Mouse (Mus musculus) heart, postnatal 0 days (tissue): ENCODE data around the gene App. TPM values are rescaled to one million over a fixed set of nuclear protein-coding genes. Genes with fewer than 3 reads are reported as not detected.

Experiments
- ATAC-seq: fragments of 200-750 bp; cut with Nextera tagmentation; 2 replicates; pipeline ENCODE4 v1.8.0; 2017; ENCODE audit warnings: low read depth, moderate number of reproducible peaks, moderate library complexity; ENCODE audit not compliant: insufficient read depth
- DNase-seq: peaks from one replicate; pipeline ENCODE4 v3.0.0-alpha.2; 2016; ENCODE audit warnings: low spot score
- H3K27ac ChIP-seq: fragments of 300-500 bp; sonication (generic); 2 replicates; pipeline ENCODE4 v1.5.1; 2014; ENCODE audit warnings: low read depth, mild to moderate bottlenecking
- H3K27me3 ChIP-seq: fragments of 300-500 bp; sonication (generic); 2 replicates; pipeline ENCODE4 v1.6.1; 2014; ENCODE audit warnings: low read length, mixed read lengths; ENCODE audit not compliant: control insufficient read depth, insufficient read depth
- H3K36me3 ChIP-seq: fragments of 300-500 bp; sonication (generic); replicated peaks from 2 replicates; pipeline ENCODE4 v1.6.1; 2014; ENCODE audit warnings: low read length, mixed read lengths; ENCODE audit not compliant: control insufficient read depth, insufficient read depth
- H3K4me1 ChIP-seq: fragments of 300-500 bp; sonication (generic); 2 replicates; pipeline ENCODE4 v1.6.1; 2014; ENCODE audit warnings: antibody characterized with exemption; ENCODE audit not compliant: control insufficient read depth, insufficient read depth
- H3K4me2 ChIP-seq: fragments of 300-500 bp; sonication (generic); 2 replicates; pipeline ENCODE4 v1.6.1; 2014; ENCODE audit warnings: low read depth, mild to moderate bottlenecking, low read length, moderate library complexity
- H3K4me3 ChIP-seq: fragments of 300-500 bp; sonication (generic); 2 replicates; pipeline ENCODE4 v1.5.1; 2014; ENCODE audit warnings: low read depth, low read length
- H3K9ac ChIP-seq: fragments of 300-500 bp; sonication (generic); replicated peaks from 2 replicates; pipeline ENCODE4 v1.6.1; 2014; ENCODE audit warnings: low read depth, low read length, mixed read lengths
- H3K9me3 ChIP-seq: fragments of 300-500 bp; sonication (generic); replicated peaks from 2 replicates; pipeline ENCODE4 v1.6.1; 2016; ENCODE audit warnings: low read length; ENCODE audit not compliant: control insufficient read depth
- CTCF ChIP-seq: IDR thresholded peaks from 2 replicates; pipeline ENCODE4 v1.5.1; 2016; ENCODE audit warnings: antibody characterized with exemption, control low read depth, low read depth
- EP300 ChIP-seq: IDR thresholded peaks from 2 replicates; pipeline ENCODE4 v1.6.1; 2016; ENCODE audit warnings: antibody characterized with exemption, low read depth
- WGBS: fragments of 180-500 bp; shearing (Covaris S2); extraction: QIAGEN DNeasy Blood & Tissue Kit; methylation state at CpG from one replicate; pipeline ENCODE4 v1.1.7; 2014; 5-methylcytosine and 5-hydroxymethylcytosine counted together
- polyA plus RNA-seq: library from polyadenylated mRNA; unstranded; fragments of >200 nt; fragmentation: Nextera tagmentation; extraction: Ambion mirVana; gene quantifications from 2 replicates; pipeline ENCODE4 v1.2.1, GENCODE M21; 2015
- total RNA-seq: library from RNA; depleted of rRNA; stranded (reverse); fragments of >200 nt; gene quantifications from 2 replicates; pipeline ENCODE4 v1.2.3, GENCODE M21; 2014; ENCODE audit warnings: low replicate concordance

Gene App
- total and polyA plus RNA-seq, 2 experiments from 2014 or later = 122 to 139 TPM

DNA sequence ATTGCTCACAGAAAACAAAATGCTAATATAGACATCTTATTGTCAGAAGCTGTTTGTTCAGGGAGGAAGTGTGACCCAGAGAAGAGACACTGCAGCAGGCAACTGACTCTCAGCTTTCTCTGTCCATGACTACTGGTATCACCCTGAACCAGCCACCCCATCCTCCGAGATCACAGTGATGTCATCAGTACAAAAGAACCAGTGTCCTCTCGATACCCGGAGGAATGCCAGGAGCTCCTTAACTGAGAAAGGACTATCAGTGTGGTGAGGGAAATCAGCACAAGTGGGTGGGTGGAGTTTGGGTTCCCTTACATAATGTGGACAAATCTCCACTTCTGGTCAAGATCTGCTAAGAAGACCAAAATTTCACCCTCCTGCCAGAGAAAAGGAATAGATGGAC is 150.5 kb downstream of the App start:
- 44% methylated on average over 3 of the region's 3 CpGs for WGBS
- H3K36me3 ChIP-seq = peaks cover 49% of the 10 kb centered on the region

DNA sequence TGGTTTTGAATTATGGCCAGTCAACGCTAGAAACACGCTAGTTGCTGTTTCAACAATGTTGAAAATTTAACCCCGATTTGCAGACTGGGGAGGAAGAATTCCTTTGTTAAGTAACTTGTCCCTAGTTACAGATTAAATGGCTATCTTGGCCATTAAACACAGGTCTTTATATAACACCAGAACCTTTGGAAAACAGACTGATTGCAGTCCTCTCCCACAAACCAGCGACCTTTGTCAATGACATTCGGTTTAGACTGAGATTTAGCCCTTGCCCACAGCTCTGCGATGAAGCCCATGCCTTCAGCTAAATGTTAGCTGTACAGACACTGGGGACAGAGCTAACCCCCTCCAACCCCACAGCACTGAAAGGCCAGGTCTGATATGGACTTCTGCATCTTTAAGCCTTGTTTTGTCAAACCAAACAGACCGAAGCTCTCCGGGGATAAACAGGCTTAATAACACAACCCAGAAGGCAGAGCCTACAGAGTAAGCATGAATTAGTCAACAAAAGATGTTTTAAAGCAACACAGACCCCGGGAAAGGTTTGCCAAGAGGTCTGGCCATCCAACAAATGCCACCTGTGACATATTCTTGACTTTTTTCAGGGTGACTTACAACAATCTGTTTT is 152.8 kb downstream of the App start:
- TF ChIP-seq CTCF = no peak
- TF ChIP-seq EP300 = no peak
- no peak for DNase-seq
- Histone ChIP-seq H3K36me3 (peaks cover 39% of the 10 kb centered on the region), H3K4me1 (no peaks in the 10 kb centered on the region), H3K27me3 (no peaks in the 10 kb centered on the region), H3K4me2 (no peak overlapping the region), H3K9ac (no peak overlapping the region), H3K4me3 (no peak overlapping the region), H3K9me3 (no peaks in the 10 kb centered on the region), H3K27ac (no peak overlapping the region; the same call in 1 of the 2 replicates)
- 87% methylated on average over 9 of the region's 9 CpGs for WGBS
- no peak for ATAC-seq

More for the DNA sequence above, 150.5 kb downstream of the App start:
- DNase-seq (no peak), ATAC-seq (no peak)
- H3K9me3 ChIP-seq = no peaks in the 10 kb centered on the region
- no peak overlapping the region for H3K4me3 ChIP-seq
- H3K27ac ChIP-seq = no peak overlapping the region
- no peaks in the 10 kb centered on the region for H3K4me1 ChIP-seq
- TF ChIP-seq CTCF (no peak), EP300 (no peak)
- H3K4me2 ChIP-seq = no peak overlapping the region
- H3K27me3 ChIP-seq = no peaks in the 10 kb centered on the region
- no peak overlapping the region for H3K9ac ChIP-seq

DNA sequence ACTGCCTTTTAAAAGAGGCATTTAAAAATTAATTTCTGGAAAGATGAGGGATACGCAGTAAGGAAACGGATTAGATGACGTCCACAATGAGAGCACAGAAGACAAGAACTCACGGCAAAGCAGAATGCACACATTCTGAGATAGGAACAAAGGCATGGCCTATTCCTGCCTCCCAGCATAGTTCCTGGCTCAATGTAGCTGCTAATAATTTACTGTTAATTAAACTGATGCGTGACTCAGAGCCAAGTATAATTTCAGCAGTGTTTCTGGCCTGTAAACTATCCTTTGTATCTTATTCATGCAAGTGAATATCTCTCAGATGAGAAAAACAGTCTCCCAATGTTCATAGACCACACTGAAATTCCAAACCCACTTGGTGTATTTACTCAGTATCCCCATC is 154.3 kb downstream of the App start:
- Histone ChIP-seq H3K4me2 (no peak overlapping the region), H3K27me3 (no peaks in the 10 kb centered on the region), H3K9ac (no peak overlapping the region), H3K36me3 (peaks cover 35% of the 10 kb centered on the region), H3K4me3 (no peak overlapping the region), H3K4me1 (no peaks in the 10 kb centered on the region), H3K9me3 (no peaks in the 10 kb centered on the region), H3K27ac (no peak overlapping the region)
- ATAC-seq = no peak
- TF ChIP-seq EP300 (no peak), CTCF (no peak)
- DNase-seq = no peak
- 89% methylated on average over 5 of the region's 5 CpGs for WGBS

DNA sequence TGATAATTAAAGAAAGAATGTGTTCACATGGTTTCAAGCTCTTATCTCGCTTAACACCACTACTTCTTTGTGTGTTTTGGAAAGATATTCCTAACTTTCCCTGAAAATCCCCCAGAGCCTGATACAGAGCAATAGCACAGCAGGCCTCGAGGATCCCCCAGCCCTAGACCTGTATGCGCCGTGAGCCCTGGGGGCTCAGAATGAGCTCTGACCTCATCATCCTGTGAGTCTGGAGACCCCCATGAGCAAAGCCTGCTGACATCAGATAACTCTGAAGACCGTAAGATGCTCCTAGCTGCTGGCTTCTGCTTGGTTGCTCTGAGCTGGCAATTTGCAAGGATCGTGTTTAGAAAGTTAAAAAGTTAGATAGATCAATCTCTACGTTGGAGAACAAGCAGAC is 155.7 kb downstream of the App start:
- Histone ChIP-seq H3K4me3 (no peak overlapping the region), H3K27me3 (no peaks in the 10 kb centered on the region), H3K4me1 (no peaks in the 10 kb centered on the region), H3K9me3 (no peaks in the 10 kb centered on the region), H3K9ac (no peak overlapping the region), H3K4me2 (no peak overlapping the region), H3K36me3 (peaks cover 42% of the 10 kb centered on the region), H3K27ac (no peak overlapping the region)
- WGBS = 56% methylated on average over 7 of the region's 7 CpGs
- ATAC-seq (no peak), DNase-seq (no peak)
- TF ChIP-seq EP300 (no peak), CTCF (no peak)

DNA sequence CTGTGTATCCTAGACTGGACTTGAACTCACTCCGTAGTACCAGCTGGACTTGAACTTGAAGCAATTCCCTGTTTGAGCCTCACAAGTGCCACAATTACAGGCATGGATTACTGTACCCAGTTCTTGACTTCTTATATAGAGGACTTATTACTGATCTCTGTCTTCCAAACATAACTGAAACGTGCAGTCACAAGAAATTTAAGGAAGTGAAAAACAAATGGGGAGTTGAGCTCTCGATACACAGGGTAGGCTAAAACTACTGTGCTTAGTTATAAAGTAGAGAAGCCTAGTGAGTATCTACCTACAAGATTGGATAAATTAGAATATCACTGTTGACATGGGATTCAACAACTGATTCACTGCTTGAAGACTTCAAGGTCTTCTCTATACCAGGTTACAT is 160.9 kb downstream of the App start:
- ATAC-seq (no peak), DNase-seq (no peak)
- Histone ChIP-seq H3K9me3 (no peaks in the 10 kb centered on the region), H3K36me3 (peaks cover 49% of the 10 kb centered on the region), H3K4me2 (no peak overlapping the region), H3K4me1 (no peaks in the 10 kb centered on the region), H3K4me3 (no peak overlapping the region), H3K27me3 (no peaks in the 10 kb centered on the region), H3K27ac (no peak overlapping the region), H3K9ac (no peak overlapping the region)
- 95% methylated on average over 3 of the region's 3 CpGs for WGBS
- TF ChIP-seq EP300 = no peak
- no peak for TF ChIP-seq CTCF

DNA sequence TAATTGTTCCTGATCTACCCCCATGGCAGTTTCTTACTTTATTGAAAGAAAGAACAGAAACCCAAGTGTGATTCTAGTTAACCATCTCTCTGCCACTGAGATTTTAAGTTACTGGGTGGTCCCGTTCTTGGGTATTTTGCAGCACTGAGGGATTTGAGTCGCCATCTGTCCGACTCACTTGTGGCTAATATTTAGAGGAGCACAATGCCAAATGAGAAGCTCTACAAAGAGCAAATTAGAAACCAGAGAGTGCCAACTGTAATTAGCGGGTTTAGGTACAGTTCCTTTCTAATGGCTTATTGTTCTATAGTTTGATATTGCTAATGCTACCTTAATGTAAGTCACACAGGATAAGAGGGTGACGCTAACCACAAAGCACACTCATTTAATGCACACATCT is 161.4 kb downstream of the App start:
- Histone ChIP-seq H3K27ac (no peak overlapping the region), H3K4me3 (no peak overlapping the region), H3K4me1 (no peaks in the 10 kb centered on the region), H3K4me2 (no peak overlapping the region), H3K27me3 (no peaks in the 10 kb centered on the region), H3K9ac (no peak overlapping the region), H3K9me3 (no peaks in the 10 kb centered on the region), H3K36me3 (peaks cover 45% of the 10 kb centered on the region)
- 97% methylated on average over 5 of the region's 5 CpGs for WGBS
- DNase-seq = no peak
- no peak for ATAC-seq
- TF ChIP-seq EP300 (no peak), CTCF (no peak)
